Mouse (Mus musculus) kidney, postnatal 25 days (tissue): Measurements from ENCODE around the gene Klk6.

ENCODE experiments used
- DNase-seq, 2 experiments: peaks; one replicate each; pipeline ENCODE4 v3.0.0; 2021; ENCODE audit warnings: mixed read lengths in 2 of 2

Gene Klk6

GRCm38 (mm10) chr7:43824199-43824598, at the start of gene Klk6:
Klk6 (plus strand) TSS chr7:43824499.
- no peak for DNase-seq

GRCm38 (mm10) chr7:43774802-43775201, 49.5 kb upstream of the Klk6 start:
- DNase-seq: no peak

GRCm38 (mm10) chr7:43775311-43776057, 48.8 kb upstream of the Klk6 start:
- no peak for DNase-seq

GRCm38 (mm10) chr7:43776506-43776905, 47.8 kb upstream of the Klk6 start:
- DNase-seq: no peak

GRCm38 (mm10) chr7:43777423-43777822, 46.9 kb upstream of the Klk6 start:
- no peak for DNase-seq

- no peak for DNase-seq
Observed at GRCm38 (mm10) chr7:43778176-43778970, 45.9 kb upstream of the Klk6 start.

- no peak for DNase-seq
Observed at GRCm38 (mm10) chr7:43780241-43780640, 44.1 kb upstream of the Klk6 start.

- no peak for DNase-seq
Observed at GRCm38 (mm10) chr7:43780746-43781145, 43.6 kb upstream of the Klk6 start, which contains the start of gene Klk10. Klk10 (plus strand) TSS chr7:43781035.

GRCm38 (mm10) chr7:43781541-43781940, 42.8 kb upstream of the Klk6 start:
- DNase-seq: no peak

- DNase-seq: peak; percentile 78 to 85
Observed at GRCm38 (mm10) chr7:43782275-43783265, 41.7 kb upstream of the Klk6 start.

GRCm38 (mm10) chr7:43785286-43785685, 39.0 kb upstream of the Klk6 start:
- DNase-seq: peak; percentile 28 to 47

- no peak for DNase-seq
Observed at GRCm38 (mm10) chr7:43788096-43788495, 36.2 kb upstream of the Klk6 start.

- no peak for DNase-seq
Observed at GRCm38 (mm10) chr7:43789295-43789694, 35.0 kb upstream of the Klk6 start.

- DNase-seq: no peak
Observed at GRCm38 (mm10) chr7:43791591-43791990, 32.7 kb upstream of the Klk6 start, which contains the start of gene Klk9. Klk9 (plus strand) TSS chr7:43791891.

GRCm38 (mm10) chr7:43796355-43796754, 27.9 kb upstream of the Klk6 start:
- no peak for DNase-seq

GRCm38 (mm10) chr7:43797333-43797769, 26.9 kb upstream of the Klk6 start, which contains the start of gene Klk8:
Klk8 (plus strand) TSS chr7:43797577.
- peak; percentile 33 to 52 for DNase-seq

- DNase-seq: peak in 1 of 2 experiments; percentile 6
Observed at GRCm38 (mm10) chr7:43797844-43798462, 26.3 kb upstream of the Klk6 start.

GRCm38 (mm10) chr7:43799876-43800275, 24.4 kb upstream of the Klk6 start:
- no peak for DNase-seq

GRCm38 (mm10) chr7:43810994-43811393, 13.3 kb upstream of the Klk6 start, which contains the start of gene Klk7:
Klk7 (plus strand) TSS chr7:43811294.
- DNase-seq: no peak

- DNase-seq: no peak
Observed at GRCm38 (mm10) chr7:43815211-43815610, 9.1 kb upstream of the Klk6 start.

- no peak for DNase-seq
Observed at GRCm38 (mm10) chr7:43816746-43817145, 7.6 kb upstream of the Klk6 start.

GRCm38 (mm10) chr7:43821581-43821980, 2.7 kb upstream of the Klk6 start:
- no peak for DNase-seq
